Mouse (Mus musculus) neural tube, embryonic 13.5 days (tissue): ENCODE results near the gene Gm21913. TPM values are rescaled to one million over a fixed set of nuclear protein-coding genes. Genes with fewer than 3 reads are reported as not detected.
"Not testable (repeated sequence)": the region's sequence is repeated elsewhere in the genome, so short reads cannot be mapped to it uniquely, and the experiment has no call there.

Source experiments
- ATAC-seq: fragments of 200-750 bp; cut with Nextera tagmentation; 2 replicates; pipeline ENCODE4 v1.8.0; 2017; ENCODE audit warnings: low read depth, mild to moderate bottlenecking, moderate TSS enrichment, moderate library complexity
- H3K27ac ChIP-seq: fragments of 300-500 bp; sonication (generic); replicated peaks from 2 replicates; pipeline ENCODE4 v1.5.1; 2015; ENCODE audit warnings: moderate library complexity, mild to moderate bottlenecking, inconsistent platforms
- H3K27me3 ChIP-seq: fragments of 300-500 bp; sonication (generic); 2 replicates; pipeline ENCODE4 v1.6.1; 2015; ENCODE audit warnings: mild to moderate bottlenecking, inconsistent platforms
- H3K36me3 ChIP-seq: fragments of 300-500 bp; sonication (generic); 2 replicates; pipeline ENCODE4 v1.6.1; 2015; ENCODE audit warnings: mild to moderate bottlenecking, inconsistent platforms
- H3K4me1 ChIP-seq: fragments of 300-500 bp; sonication (generic); replicated peaks from 2 replicates; pipeline ENCODE4 v1.6.1; 2015; ENCODE audit warnings: inconsistent platforms
- H3K4me2 ChIP-seq: fragments of 300-500 bp; sonication (generic); 2 replicates; pipeline ENCODE4 v1.6.1; 2015; ENCODE audit warnings: inconsistent platforms, mild to moderate bottlenecking, moderate library complexity
- H3K4me3 ChIP-seq: fragments of 300-500 bp; sonication (generic); 2 replicates; pipeline ENCODE4 v1.5.1; 2015; ENCODE audit warnings: mild to moderate bottlenecking, inconsistent platforms
- H3K9ac ChIP-seq: fragments of 300-500 bp; sonication (generic); 2 replicates; pipeline ENCODE4 v1.6.1; 2015; ENCODE audit warnings: moderate library complexity, mild to moderate bottlenecking, inconsistent platforms
- H3K9me3 ChIP-seq: fragments of 300-500 bp; sonication (generic); 2 replicates; pipeline ENCODE4 v1.6.1; 2016; ENCODE audit warnings: inconsistent platforms
- WGBS: fragments of 180-500 bp; shearing (Covaris S2); methylation state at CpG from one replicate; pipeline ENCODE4 v1.1.7; 2015; 5-methylcytosine and 5-hydroxymethylcytosine counted together
- polyA plus RNA-seq: library from polyadenylated mRNA; unstranded; fragments of >200 nt; fragmentation: Nextera tagmentation; extraction: Ambion mirVana; gene quantifications from 2 replicates; pipeline ENCODE4 v1.2.1, GENCODE M21; 2015

The Gm21913 gene
- polyA plus RNA-seq: not detected in 2 replicates

DNA sequence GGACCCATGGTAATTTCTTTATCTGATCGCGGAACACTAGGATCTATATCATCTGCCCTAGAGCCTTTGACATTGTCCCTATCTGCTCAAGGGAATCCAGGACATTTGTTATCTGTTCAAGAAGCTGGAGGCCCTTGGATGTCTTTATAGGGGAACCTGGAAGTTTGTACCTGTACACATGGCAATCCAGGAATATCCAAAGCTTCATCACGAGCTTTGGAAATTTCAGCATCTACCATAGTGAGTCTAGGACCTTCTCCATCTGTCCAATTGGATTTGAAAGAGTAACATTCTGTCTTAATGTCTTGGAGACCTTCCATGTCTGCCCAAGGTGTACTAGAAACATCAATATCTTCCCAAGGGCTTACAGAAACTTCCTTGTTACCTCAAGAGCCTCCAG lies at the start of gene Gm21913:
Gene Gm21913 (plus strand): TSS at position 301 of the 400 bp plus-strand sequence.
- not testable (repeated sequence) for H3K36me3 ChIP-seq, H3K9me3 ChIP-seq, ATAC-seq, H3K4me2 ChIP-seq, H3K27me3 ChIP-seq, H3K4me3 ChIP-seq, H3K27ac ChIP-seq, H3K9ac ChIP-seq, H3K4me1 ChIP-seq
- no CpG with 5 or more reads among the region's 3 CpGs for WGBS

Other genes with a start within 250 kb of the Gm21913 start
- gene Gm29110, start 153.4 kb upstream of the Gm21913 start, polyA plus RNA-seq: not detected in 2 replicates